Mouse (Mus musculus): Measurements from ENCODE around the gene Ptpn21. TPM values are rescaled to one million over a fixed set of nuclear protein-coding genes. Genes with fewer than 3 reads are reported as not detected.

Gene Ptpn21
- polyA plus RNA-seq, 1 experiment from 2014 or later, result 10.8 TPM

DNA sequence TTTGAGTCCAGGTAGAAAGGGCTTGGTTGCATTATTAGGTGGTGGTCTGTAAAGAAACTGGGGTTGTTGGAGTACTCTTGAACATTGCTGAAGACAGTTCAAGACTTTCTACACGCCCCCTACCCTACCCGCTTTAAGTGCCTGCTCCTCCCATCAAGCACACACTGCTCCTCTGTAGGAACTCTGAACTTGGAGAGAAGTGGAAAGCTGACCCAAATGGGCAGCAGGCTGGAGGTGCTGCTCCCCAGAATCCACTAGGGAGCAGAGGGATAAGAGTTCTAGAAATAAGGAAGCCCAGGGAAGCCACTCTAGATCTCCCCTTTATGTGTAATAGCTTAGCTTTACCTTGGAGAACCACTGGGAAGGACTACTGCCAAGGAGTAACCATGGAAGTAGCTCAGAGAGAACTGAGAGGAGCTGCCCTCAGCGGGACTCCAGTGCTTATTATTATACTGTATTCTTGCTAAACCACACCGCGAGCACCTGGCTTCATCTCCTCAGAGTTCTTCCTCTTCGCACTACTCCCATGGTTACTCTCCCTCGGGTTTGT, 671 bp upstream of the Ptpn21 start:
- 7% methylated on average over 7 of the region's 7 CpGs for WGBS
- Histone ChIP-seq H3K27ac (peak overlapping the region; percentile 93), H3K4me1 (peaks cover 29% of the 10 kb centered on the region), H3K9ac (0 out of 2 replicates have a peak overlapping the region, but pooled peaks have one; percentile 93), H3K36me3 (no peaks in the 10 kb centered on the region), H3K4me2 (peak overlapping the region; percentile 77), H3K9me3 (no peaks in the 10 kb centered on the region), H3K27me3 (no peaks in the 10 kb centered on the region), H3K4me3 (peak overlapping the region; percentile 80)
- no peak; the same call in 1 of the 2 replicates for ATAC-seq (ENCODE audit: insufficient number of reproducible peaks, low FRiP score, low TSS enrichment, low read depth)

DNA sequence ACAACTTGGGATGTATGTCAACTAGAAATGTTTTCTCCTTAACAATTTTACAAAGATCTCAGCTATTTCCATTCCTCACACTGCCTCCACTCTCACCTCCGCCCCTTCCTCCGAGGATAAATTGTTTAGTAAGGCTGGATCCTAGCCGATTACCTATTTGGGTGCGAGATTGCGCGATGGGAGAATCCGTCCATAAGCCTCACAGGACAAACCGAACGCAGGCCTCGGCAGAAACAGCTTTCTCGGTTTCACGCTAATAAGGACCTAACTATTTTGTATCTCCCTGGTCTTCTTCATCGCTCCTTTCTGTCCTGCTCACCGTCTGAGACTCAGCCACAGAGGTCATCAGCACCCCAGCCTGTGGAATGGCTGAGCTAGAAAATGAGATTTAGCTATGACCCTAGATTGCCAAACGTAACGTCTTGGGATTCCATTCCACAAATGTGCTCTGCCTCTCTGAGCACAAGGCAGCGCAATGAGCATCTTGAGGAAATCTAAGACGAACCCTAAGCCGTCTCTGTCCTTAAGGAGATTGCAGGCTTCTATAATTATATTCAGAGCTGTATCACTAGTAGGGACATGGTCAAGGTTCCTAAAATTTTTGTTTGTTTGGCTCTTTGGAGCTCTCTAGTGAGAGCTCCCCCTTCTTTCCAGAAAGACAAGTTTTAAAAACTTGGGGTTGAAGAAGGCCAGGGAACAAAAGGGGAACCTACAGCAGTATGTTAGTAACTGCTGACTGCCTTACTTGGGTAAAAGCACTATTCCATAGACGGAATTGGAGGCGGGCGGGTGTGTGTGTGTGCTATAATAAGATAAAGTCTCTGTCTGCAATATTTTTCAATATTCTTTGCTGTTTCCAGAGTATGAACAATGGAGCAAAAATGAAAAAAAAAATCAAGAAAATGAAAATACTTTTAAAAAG, 2.1 kb downstream of the Ptpn21 start:
- Histone ChIP-seq H3K27me3 (no peaks in the 10 kb centered on the region), H3K4me1 (peaks cover 29% of the 10 kb centered on the region)

DNA sequence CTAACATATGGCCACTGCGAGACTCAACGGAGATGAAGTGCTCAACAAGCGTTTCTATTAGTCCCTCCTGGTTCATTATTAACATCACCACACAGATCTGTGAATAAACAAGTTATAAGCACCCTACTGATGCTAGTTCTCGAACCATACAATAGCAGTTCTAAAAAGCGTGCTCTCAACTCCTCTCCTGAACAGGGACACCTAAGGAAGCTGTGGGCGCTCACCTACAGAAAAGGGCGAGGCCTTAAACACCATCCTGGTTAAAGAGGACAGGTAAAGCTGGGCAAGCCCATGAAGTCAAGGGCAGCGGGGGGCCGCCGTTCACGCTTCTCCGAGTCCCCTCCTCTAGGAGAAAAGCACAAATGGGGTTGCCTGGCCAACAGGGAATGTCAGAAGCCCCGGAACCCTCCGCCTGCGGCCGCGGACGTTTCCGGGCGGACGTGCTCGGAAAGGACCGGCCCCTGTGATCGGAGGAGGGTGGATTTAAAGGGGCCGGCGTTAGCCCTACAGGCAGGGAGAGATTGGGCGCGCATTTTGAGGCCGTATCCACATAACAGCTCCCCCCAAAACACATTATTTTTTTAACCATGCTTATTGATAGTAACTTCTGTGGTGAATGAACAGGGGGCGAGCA, 2.8 kb downstream of the Ptpn21 start:
- H3K9me3 ChIP-seq, result no peaks in the 10 kb centered on the region
- under 1% methylated on average over 30 of the region's 30 CpGs for WGBS
- no peak; the same call in none of the 2 replicates for ATAC-seq (ENCODE audit: insufficient number of reproducible peaks, low FRiP score, low TSS enrichment, low read depth)
- H3K4me3 ChIP-seq, result peak overlapping the region; percentile 64
- peak overlapping the region; percentile 68 for H3K4me2 ChIP-seq
- peak overlapping the region; percentile 77 for H3K9ac ChIP-seq
- peak overlapping the region; percentile 75 for H3K27ac ChIP-seq
- H3K36me3 ChIP-seq, result peaks cover 3% of the 10 kb centered on the region; the same call in 1 of the 2 replicates
- peaks cover 29% of the 10 kb centered on the region for H3K4me1 ChIP-seq
- H3K27me3 ChIP-seq, result no peaks in the 10 kb centered on the region

More for the DNA sequence above, 2.1 kb downstream of the Ptpn21 start:
- Histone ChIP-seq H3K9ac (peak overlapping the region; percentile 77), H3K4me3 (peak overlapping the region; percentile 64), H3K27ac (peak overlapping the region; percentile 33), H3K9me3 (no peaks in the 10 kb centered on the region), H3K4me2 (peak overlapping the region; percentile 68), H3K36me3 (peaks cover 3% of the 10 kb centered on the region; the same call in 1 of the 2 replicates)
- WGBS, result 14% methylated on average over 22 of the region's 22 CpGs
- no peak; the same call in 1 of the 2 replicates for ATAC-seq (ENCODE audit: insufficient number of reproducible peaks, low FRiP score, low TSS enrichment, low read depth)

DNA sequence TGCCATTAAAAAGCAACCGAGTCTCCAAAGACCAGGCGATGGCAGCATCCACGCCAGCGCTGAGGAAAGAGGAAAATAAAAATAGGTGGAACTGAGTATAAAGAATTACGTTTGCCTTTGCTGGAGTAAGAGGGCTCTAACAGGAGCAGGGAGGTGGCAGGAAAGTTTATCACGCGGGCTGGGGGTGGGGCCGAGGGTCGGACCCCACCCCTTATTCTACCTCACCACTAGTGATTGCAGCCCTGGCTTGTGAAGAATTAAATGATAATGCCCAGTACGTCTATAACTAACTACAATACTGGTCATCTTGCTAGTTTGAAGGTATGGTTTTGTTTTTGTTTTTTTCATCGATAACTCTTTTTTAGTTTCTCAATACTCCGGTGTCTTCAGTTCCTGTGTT, 3.4 kb downstream of the Ptpn21 start:
- 6% methylated on average over 12 of the region's 12 CpGs for WGBS
- Histone ChIP-seq H3K27ac (no peak overlapping the region), H3K4me1 (peaks cover 29% of the 10 kb centered on the region), H3K36me3 (peaks cover 3% of the 10 kb centered on the region; the same call in 1 of the 2 replicates), H3K4me3 (peak overlapping the region; percentile 64), H3K9ac (peak overlapping the region; percentile 77), H3K27me3 (no peaks in the 10 kb centered on the region), H3K4me2 (peak overlapping the region; percentile 68), H3K9me3 (no peaks in the 10 kb centered on the region)
- ATAC-seq (ENCODE audit: insufficient number of reproducible peaks, low FRiP score, low TSS enrichment, low read depth), result no peak

DNA sequence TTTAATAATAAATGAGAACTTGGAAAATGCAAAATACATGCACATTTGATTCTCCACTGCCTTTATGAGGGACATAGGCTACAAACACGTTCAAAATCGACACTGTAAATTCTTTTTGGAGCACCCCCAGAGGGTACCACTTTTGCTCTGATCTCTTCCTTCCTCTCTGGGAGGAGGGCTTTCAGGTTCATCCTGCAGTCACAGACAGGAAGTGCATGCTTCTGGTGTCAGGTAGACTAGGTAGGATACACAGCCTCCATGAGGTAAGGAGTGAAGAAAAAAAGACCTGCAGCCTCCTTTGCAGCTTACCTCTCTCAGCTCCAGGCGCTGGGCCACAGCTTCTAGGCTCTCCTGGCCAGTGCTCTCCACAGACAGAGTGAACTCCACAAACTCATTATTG, 4.0 kb downstream of the Ptpn21 start:
- Histone ChIP-seq H3K4me1 (peaks cover 26% of the 10 kb centered on the region), H3K9me3 (no peaks in the 10 kb centered on the region), H3K36me3 (peaks cover 3% of the 10 kb centered on the region; the same call in 1 of the 2 replicates), H3K4me2 (peak overlapping the region; percentile 68), H3K4me3 (peak overlapping the region; percentile 64), H3K27ac (no peak overlapping the region), H3K9ac (0 out of 2 replicates have a peak overlapping the region, but pooled peaks have one; percentile 77), H3K27me3 (no peaks in the 10 kb centered on the region)
- no peak for ATAC-seq (ENCODE audit: insufficient number of reproducible peaks, low FRiP score, low TSS enrichment, low read depth)
- 54% methylated on average over 3 of the region's 3 CpGs for WGBS

DNA sequence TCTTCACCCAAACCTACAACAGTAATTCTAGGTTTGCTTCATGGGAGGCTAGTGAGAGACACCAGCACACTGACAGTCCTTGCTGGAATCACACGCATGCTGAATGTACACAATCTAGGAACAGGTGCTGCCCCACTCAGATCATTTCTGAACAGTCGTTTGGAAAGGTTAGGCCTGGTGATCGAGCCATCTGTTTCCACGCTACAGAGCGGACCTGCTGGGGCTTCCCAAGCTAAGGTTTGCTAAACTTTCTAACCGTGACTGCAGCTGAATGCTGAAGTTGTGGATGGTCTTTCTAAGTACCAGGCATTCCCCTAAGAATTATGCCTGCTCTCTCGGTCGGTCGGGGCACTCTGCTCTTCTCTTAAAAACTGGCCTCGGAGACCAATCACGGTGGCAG, 6.5 kb downstream of the Ptpn21 start:
- Histone ChIP-seq H3K9me3 (no peaks in the 10 kb centered on the region), H3K4me3 (no peak overlapping the region), H3K4me1 (peaks cover 21% of the 10 kb centered on the region), H3K27me3 (no peaks in the 10 kb centered on the region), H3K4me2 (no peak overlapping the region), H3K9ac (no peak overlapping the region), H3K27ac (no peak overlapping the region), H3K36me3 (peaks cover 3% of the 10 kb centered on the region; the same call in 1 of the 2 replicates)
- ATAC-seq (ENCODE audit: insufficient number of reproducible peaks, low FRiP score, low TSS enrichment, low read depth), result no peak
- 80% methylated on average over 11 of the region's 11 CpGs for WGBS

DNA sequence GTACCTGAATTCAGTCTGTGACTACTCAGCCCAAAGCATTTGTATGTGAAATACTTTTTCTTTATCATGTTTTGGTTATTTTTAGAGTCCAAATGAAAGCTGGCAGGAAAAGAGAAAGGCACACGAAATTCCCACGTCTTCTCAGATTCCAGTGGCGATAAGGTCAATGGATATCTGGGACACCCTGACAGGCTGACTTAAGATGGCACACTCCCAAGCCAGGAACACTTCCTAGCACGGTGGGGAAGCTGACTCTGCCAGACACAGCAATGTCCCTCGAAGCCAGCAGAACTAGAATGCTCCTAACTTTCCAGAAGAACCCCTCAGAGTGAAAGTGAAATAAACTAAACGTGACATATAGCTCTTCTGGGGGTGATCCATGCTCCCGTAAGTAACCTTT, 10.0 kb downstream of the Ptpn21 start:
- H3K4me2 ChIP-seq, result no peak overlapping the region
- no peak overlapping the region for H3K9ac ChIP-seq
- H3K9me3 ChIP-seq, result no peaks in the 10 kb centered on the region
- no peaks in the 10 kb centered on the region for H3K27me3 ChIP-seq
- WGBS, result 76% methylated on average over 7 of the region's 7 CpGs
- no peak for ATAC-seq (ENCODE audit: insufficient number of reproducible peaks, low FRiP score, low TSS enrichment, low read depth)
- no peak overlapping the region for H3K4me3 ChIP-seq
- no peaks in the 10 kb centered on the region for H3K4me1 ChIP-seq
- H3K27ac ChIP-seq, result no peak overlapping the region
- H3K36me3 ChIP-seq, result peaks cover 3% of the 10 kb centered on the region

DNA sequence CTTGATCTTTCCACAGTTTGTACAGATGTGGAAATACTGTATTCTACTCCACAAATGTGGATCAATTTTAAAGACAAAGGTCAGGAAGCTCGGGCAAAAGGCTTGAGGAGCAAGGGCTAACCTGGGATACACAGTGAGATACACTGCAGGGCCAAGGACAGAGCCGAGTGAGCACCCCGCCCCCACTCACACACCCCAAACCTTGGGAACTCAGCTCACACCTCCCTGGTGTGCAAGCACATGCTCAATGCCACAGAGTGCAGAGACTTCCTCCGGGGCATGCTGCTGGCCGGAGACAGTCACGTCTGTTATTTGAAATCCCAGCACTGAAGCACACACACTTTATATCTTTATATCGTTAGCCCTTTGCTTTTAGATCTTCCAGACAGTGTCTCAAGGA, 11.1 kb downstream of the Ptpn21 start:
- Histone ChIP-seq H3K27ac (no peak overlapping the region), H3K4me1 (no peaks in the 10 kb centered on the region), H3K9me3 (no peaks in the 10 kb centered on the region), H3K4me2 (no peak overlapping the region), H3K36me3 (peaks cover 3% of the 10 kb centered on the region), H3K4me3 (no peak overlapping the region), H3K9ac (no peak overlapping the region), H3K27me3 (no peaks in the 10 kb centered on the region)
- no peak for ATAC-seq (ENCODE audit: insufficient number of reproducible peaks, low FRiP score, low TSS enrichment, low read depth)
- 78% methylated on average over 7 of the region's 7 CpGs for WGBS

DNA sequence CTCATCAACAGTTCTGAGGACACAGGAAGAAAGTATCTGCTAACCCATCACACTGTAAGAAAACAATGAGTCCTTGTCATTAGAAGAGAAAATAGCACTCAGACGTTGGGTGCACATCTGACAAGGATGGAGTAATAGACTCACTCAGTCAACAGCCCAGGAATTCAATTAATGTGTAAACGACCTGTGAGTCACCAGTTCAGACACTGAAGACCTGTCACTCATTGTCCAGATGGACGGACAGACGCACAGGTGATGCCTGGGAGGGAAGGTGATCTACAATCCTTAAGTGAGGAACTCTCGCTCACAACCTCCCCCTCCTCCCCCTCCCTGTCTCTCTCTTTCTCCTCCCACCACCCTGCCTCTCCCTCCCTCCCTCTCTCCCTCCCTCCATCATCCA, 12.2 kb downstream of the Ptpn21 start:
- H3K9me3 ChIP-seq, result no peaks in the 10 kb centered on the region
- no peak overlapping the region for H3K4me2 ChIP-seq
- 65% methylated on average over 5 of the region's 5 CpGs for WGBS
- no peaks in the 10 kb centered on the region for H3K27me3 ChIP-seq
- no peak overlapping the region for H3K9ac ChIP-seq
- H3K4me3 ChIP-seq, result no peak overlapping the region
- no peaks in the 10 kb centered on the region for H3K4me1 ChIP-seq
- no peak for ATAC-seq (ENCODE audit: insufficient number of reproducible peaks, low FRiP score, low TSS enrichment, low read depth)
- H3K36me3 ChIP-seq, result no peaks in the 10 kb centered on the region; the same call in 1 of the 2 replicates
- no peak overlapping the region for H3K27ac ChIP-seq

DNA sequence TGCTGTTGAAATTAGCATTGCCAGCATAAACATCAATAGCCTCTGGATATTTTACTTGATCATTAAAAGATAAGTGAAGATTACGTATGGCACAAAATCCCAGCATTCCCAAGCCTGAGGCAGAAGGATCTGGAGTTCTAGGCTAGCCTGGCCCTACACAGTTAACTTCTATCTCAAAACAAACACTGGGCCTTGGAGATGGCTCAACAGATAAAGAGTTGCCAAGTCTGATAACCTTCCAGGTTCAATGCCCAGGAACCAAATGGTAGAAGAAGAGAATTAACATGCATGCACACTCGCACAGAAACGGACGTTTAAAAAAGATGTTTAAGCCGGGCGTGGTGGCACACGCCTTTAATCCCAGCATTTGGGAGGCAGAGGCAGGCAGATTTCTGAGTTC, 13.0 kb downstream of the Ptpn21 start:
- H3K27me3 ChIP-seq, result no peaks in the 10 kb centered on the region
- no peak overlapping the region for H3K27ac ChIP-seq
- H3K36me3 ChIP-seq, result no peaks in the 10 kb centered on the region; the same call in 1 of the 2 replicates
- H3K4me1 ChIP-seq, result no peaks in the 10 kb centered on the region
- no peak overlapping the region for H3K4me3 ChIP-seq
- WGBS, result 91% methylated on average over 7 of the region's 7 CpGs
- no peak overlapping the region for H3K9ac ChIP-seq
- H3K4me2 ChIP-seq, result no peak overlapping the region
- no peak for ATAC-seq (ENCODE audit: insufficient number of reproducible peaks, low FRiP score, low TSS enrichment, low read depth)
- no peaks in the 10 kb centered on the region for H3K9me3 ChIP-seq

DNA sequence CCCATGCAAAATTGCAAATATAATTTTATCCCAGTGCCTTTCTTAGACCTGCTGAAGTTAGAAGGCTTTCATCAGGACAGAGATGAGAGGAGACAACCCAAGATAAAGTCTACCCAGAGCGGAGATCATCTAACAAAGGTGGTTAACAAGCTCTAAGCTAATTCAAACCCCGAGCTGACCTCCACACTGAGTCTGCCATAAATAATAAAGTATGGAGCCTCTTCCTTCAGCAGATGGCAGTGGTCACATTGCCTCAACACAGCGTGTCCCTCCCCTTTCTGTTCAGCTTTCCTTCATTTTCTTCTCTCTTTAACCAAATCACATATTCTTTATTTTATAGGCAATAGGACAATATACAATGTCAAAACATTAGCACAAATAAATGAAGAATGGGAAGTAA, 16.2 kb downstream of the Ptpn21 start:
- no peak overlapping the region for H3K27ac ChIP-seq
- H3K9ac ChIP-seq, result no peak overlapping the region
- no peaks in the 10 kb centered on the region for H3K9me3 ChIP-seq
- H3K36me3 ChIP-seq, result no peaks in the 10 kb centered on the region; the same call in 1 of the 2 replicates
- H3K4me2 ChIP-seq, result no peak overlapping the region
- no peak overlapping the region for H3K4me3 ChIP-seq
- WGBS, result 51% methylated on average over 3 of the region's 3 CpGs
- H3K4me1 ChIP-seq, result no peaks in the 10 kb centered on the region
- no peaks in the 10 kb centered on the region for H3K27me3 ChIP-seq
- ATAC-seq (ENCODE audit: insufficient number of reproducible peaks, low FRiP score, low TSS enrichment, low read depth), result no peak

Measured in limb, embryonic 15.5 days (tissue).